Mouse (Mus musculus) left cerebral cortex, adult 9 months (tissue): ENCODE results near the gene Hras.

Source experiments
- DNase-seq, 2 experiments: peaks; one replicate each; pipeline ENCODE4 v3.0.0; 2022; ENCODE audit warnings: low spot score in 2 of 2

Hras gene

GRCm38 (mm10) chr7:141176173-141176572 lies 17.6 kb downstream of the Hras start:
- DNase-seq, result peak in 1 of 2 experiments; percentile 94

DNA sequence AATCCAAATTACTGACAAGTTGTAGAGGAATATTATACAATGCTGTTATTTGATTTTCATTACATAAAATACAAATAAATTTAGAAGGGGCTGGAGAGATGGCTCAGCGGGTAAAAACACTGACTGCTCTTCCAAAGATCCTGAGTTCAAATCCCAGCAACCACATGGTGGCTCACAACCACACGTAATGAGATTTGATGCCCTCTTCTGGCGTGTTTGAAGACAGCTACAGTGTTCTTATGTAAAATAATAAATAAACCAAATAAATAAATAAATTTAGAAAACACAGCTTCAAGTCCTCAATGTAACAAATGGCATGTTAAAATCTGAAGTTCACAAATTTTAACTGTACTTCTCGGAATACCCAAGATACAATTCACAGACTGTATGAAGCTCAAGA lies 18.7 kb downstream of the Hras start:
- DNase-seq, result no peak

GRCm38 (mm10) chr7:141173323-141173850 lies 20.4 kb downstream of the Hras start:
- DNase-seq, result no peak

DNA sequence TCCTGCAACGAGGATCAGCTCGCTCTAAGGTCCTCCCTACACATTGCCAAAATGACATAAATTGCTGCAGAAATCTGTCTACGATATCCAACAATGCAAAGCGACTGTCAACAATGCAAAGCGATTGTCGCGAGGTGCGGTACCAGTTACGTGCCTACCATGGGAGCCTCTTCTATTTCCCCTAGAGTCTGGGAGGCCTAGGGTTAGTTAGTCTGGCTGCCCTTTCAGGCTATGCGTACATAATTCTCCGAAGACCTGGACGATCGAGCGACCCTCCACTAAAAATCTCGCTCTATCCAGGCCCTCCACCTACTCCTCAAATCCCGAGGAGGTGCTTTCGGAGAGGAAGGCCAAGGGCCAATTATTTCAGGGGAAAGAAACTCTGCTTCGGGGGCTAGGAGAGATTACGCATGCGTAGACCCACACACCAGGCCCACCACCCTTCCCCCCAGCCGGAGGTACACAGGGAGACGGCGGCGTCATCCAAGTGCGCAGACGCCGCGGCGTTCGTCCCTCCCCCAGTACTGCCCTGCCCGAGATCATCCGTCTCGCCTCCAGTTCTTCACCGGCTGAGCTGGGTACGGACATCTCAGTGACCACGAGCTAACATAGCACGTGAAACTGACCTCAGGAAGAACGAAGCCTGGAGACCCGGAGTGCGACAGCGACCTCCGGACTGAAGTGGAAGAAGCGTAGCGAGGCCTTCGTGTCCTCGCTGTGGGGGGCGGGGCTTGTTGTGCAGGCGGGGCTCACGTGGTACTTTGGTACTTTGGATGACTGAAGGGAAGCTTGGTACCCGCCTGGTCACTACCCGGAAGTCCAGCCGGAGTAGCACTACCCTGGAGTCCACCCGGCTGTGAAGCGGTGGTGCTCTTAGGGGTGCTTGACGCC lies 21.4 kb downstream of the Hras start, which contains the start of gene Rnh1:
Gene Rnh1 (minus strand): TSS at position 742 of the 891 bp plus-strand sequence.
- peak; percentile 87 to 94 for DNase-seq

DNA sequence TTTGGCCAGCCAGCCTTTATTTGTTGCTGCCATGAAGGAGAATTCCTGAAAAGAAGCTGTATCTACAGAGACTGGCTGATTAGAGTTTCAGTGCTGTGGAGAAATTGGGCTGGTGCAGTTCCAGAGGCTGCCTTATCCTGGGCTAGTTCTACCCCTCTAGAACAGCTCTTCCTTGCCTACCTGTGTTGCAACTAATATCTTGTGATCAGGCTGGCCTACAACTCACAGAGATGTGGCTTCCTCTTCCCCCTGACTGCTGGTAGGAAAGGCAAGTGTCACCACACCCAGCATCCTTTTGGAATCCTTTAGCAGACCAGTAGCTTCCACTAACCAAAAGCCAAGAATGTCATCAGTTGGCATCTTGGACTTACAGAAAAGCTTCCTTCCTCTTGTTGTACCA lies 23.9 kb downstream of the Hras start:
- no peak for DNase-seq

- DNase-seq, result no peak
Measured at GRCm38 (mm10) chr7:141169300-141169699, 24.5 kb downstream of the Hras start.

- peak in 1 of 2 experiments; percentile 69 for DNase-seq
Measured at GRCm38 (mm10) chr7:141168518-141168953, 25.3 kb downstream of the Hras start.

- DNase-seq, result no peak
Measured at GRCm38 (mm10) chr7:141167901-141168517, 25.8 kb downstream of the Hras start.

DNA sequence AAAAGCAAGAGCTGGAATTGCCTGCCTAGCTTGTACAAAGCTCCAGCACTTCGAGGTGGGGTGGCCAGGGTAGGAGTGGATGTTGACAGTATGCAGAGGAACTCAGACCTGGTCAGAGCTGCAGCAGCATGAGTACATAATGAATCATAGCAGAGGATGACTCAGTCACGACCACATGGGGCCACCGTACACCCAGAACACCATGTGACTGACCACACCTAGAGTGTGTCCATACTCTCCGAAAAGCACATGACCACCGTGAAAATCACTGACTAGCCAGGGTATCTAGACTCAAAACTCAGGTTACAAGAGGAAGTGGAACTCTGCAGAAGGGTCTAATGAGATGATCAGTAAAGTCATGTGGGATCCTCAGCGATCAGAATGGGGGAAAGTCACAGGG lies 29.0 kb downstream of the Hras start:
- peak in 1 of 2 experiments; percentile 30 for DNase-seq

DNA sequence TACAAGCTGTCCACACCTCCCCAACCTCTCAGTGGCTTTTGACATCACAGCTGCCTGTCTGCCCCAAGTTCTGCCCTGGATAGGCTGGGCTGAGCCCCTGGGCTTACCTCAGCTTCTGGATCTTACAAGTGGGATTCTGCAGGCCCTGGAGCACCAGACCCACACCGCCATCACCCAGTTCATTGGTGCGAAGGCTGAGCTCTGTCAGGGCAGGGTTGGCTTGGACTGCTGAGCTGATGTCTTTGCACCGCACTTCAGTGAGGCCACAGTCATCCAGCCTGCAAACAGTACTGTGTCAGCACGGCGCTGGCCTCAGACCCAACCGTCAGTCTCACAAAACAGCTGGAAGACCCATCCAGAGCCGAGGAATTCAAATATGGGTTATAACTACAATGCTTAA lies 29.4 kb downstream of the Hras start:
- DNase-seq, result no peak

GRCm38 (mm10) chr7:141155362-141155761 lies 38.4 kb downstream of the Hras start:
- no peak for DNase-seq

- DNase-seq, result no peak
Measured at GRCm38 (mm10) chr7:141148639-141149038, 45.2 kb downstream of the Hras start.

- DNase-seq, result no peak
Measured at GRCm38 (mm10) chr7:141147044-141147443, 46.8 kb downstream of the Hras start.

- DNase-seq, result no peak
Measured at GRCm38 (mm10) chr7:141146043-141146595, 47.7 kb downstream of the Hras start.

DNA sequence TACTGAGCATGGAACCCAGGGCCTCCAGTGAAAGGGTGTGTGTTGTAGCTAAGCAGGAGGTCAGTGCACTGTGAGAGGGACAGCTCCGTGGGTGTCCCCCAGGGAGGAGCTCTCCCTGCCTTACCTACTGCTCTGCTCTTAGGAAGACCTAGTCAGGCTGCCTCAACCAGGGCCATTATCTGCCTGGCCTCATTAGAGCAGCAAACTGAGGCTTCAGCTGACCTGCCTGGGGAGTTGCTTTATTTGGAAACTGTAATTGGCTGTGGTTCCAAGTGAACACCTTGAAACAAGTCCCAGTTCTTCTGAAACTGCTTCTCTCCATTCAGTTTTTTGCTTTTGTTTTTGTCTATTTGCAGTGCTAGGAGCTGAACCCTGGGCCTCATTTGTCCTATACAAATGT lies 48.4 kb downstream of the Hras start:
- DNase-seq, result no peak

DNA sequence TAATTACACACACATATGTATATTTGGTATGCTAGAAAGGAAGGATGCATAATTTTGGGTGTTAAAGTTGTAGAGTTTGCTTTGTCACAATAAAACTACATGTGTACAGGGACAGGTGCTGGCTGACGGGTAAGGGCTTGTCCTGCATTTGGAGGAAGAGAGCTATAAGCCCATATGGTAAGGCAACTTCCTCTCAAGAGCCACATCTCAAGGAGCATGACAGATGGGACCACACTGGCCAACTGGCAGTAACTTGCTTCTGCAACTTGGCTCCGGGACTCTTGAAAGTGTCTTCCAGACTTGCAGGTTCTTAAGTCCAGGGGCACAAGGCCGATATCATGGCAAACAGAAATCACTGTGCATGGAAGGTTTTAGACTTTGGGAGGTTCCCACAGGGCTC lies 49.2 kb downstream of the Hras start:
- DNase-seq, result no peak

DNA sequence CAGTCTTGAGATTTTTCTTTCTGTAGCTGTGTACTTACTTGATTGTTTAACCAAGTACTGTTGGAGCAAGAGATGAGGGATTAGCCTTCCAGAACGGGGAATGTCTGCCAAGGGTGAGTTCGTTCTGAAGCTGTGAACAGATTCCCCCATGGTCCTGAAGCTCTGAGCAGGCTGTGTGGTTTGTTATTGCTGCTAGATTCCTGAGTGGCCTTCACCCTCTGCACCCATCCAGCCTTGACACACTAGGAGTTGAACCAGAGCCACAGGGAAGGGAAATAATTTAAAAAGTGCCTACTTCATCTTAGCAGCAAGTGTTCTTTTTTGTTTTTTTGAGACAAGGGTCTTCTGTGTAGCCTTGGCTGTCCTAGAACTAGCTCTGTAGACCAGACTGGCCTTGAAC lies 49.9 kb downstream of the Hras start:
- no peak for DNase-seq

DNA sequence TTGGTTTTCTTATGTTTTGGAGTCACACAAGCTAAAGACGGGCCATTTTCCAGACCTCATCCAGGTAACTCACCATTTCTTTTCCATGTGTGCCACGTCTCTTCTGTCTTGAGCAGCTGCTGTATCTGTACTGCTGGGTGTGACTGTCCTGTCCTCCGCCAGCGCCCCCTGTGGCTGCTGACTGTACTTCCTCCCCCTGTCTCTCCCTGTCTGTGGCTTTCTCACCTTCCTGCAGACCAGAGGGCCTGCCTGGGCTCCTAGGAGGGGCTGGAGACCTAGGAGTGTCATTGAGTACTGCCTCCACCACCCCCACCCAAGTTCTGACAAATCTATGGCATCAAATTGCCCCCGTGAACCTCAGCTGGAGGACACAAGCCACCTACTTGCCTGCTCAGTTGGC lies 50.7 kb downstream of the Hras start:
- no peak for DNase-seq

GRCm38 (mm10) chr7:141141326-141141725 lies 52.5 kb downstream of the Hras start:
- no peak for DNase-seq
